Mouse (Mus musculus) bone marrow, adult 2 months (tissue): ENCODE results near the gene Il20rb.

Source experiments
- CTCF ChIP-seq: fragments of 200-500 bp; IDR thresholded peaks from 2 replicates; pipeline ENCODE4 v1.5.1; 2011; ENCODE audit warnings: low read length, control low read depth; ENCODE audit not compliant: control insufficient read depth, insufficient read depth
- POLR2A ChIP-seq: fragments of 200-500 bp; IDR thresholded peaks from 2 replicates; pipeline ENCODE4 v1.6.1; 2011; ENCODE audit warnings: low read depth, mild to moderate bottlenecking, control low read depth, low read length, borderline replicate concordance; ENCODE audit not compliant: control insufficient read depth

DNA sequence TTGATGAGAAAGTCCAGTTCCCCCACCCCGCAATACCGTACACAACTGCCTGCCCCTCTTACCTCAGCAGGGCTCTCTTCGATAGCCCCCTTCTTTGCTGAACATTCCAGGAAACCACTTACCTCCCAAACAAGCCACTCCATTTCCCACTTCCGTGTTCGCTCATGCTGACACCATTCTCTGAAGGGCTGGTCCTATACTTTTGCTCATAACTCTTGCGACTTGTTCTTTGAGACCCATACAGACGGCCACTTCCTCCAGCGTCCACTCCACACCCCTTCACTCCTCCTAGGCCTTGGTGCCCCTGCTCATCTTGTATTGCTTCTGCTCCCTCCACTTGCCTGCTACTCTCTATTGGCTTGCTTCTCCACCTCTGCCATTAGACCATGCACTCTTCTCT lies 67.5 kb downstream of the Il20rb start:
- no peak for TF ChIP-seq CTCF
- TF ChIP-seq POLR2A, result no peak
